Mouse (Mus musculus): Measurements from ENCODE around the gene C1galt1c1.

DNA sequence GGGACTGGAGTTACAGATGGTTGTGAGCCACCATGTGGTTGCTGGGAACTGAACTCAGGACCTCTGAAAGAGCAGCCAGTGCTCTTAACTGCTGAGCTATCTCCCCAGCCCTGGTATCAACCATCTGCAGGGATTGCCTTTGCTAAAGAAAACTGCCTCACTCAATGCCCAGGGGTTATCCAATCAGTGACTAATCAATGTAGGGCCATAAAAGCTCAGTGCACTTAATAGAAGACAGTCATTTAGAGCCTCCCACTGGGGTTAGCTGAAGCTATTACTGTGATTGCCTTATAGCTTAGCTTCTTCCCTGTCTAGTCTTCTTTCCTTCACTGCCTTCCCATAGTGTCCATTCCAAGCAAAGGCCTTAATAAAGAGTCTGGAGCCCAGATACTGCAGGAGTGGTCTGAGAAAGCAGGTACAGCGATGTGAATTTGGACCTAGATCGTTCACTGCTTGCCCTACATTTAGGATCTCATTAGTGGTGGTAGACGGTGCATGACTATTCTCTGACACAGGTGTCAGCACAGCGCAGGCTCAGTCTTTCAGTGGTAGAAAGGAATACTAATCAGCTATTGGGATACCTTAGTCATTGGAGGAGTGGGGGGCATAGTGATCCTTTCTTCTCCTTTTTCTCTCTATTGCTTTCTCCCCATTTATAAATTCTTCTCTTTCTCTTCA, 21.5 kb upstream of the C1galt1c1 start:
- TF ChIP-seq POLR2A (IDR thresholded peaks at IDR 0.05; ENCODE audit: extremely low read depth, insufficient read depth, low read length) = no peak
- TF ChIP-seq CTCF (IDR thresholded peaks at IDR 0.05; ENCODE audit: low read depth, low read length) = no peak
